Mouse (Mus musculus) ES-Bruce4 (cell line): ENCODE measurements around the gene Kmt2c.

Source experiments
- CTCF ChIP-seq: IDR thresholded peaks from one replicate; pipeline ENCODE4 v1.8.1; 2011; ENCODE audit warnings: low read depth, low read length
- EP300 ChIP-seq: IDR thresholded peaks from 2 replicates; pipeline ENCODE4 v1.6.1; 2011; ENCODE audit warnings: low read depth, low read length; ENCODE audit not compliant: insufficient read depth
- POLR2A ChIP-seq: IDR thresholded peaks from one replicate; pipeline ENCODE4 v1.8.1; 2011; ENCODE audit warnings: low read length; ENCODE audit not compliant: insufficient read depth

DNA sequence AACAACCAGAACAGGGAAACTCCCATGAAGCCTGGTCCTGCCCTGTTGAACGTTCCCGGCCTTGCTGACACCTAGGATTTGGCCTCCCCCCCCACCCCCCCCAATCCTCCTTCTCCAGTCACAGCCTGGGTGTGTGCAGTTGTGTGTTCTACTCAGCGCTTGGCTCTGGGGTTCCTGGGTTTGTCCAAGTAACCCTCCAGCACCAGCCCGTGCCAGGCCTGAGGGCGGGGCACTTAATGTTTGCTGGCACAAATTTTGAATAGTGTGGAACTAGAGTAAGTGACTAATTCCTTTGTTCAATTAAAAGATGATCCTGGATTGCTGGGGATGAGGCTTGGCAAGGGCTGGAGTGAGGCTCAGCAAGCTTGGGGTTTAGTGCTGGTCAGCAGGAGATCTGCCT, 46.0 kb upstream of the Kmt2c start:
- TF ChIP-seq CTCF (no peak), EP300 (no peak), POLR2A (no peak)
